Mouse (Mus musculus) C2C12 (cell line): ENCODE data around the gene Tmem219. TPM values are rescaled to one million over a fixed set of nuclear protein-coding genes. Genes with fewer than 3 reads are reported as not detected.

Experiments used
- H3K27me3 ChIP-seq: one replicate; pipeline ENCODE4 v1.6.1; 2011; ENCODE audit not compliant: control insufficient read depth, insufficient read depth, insufficient read length
- H3K36me3 ChIP-seq: one replicate; pipeline ENCODE4 v1.6.1; 2011; ENCODE audit not compliant: control insufficient read depth, insufficient read depth
- H3K4me3 ChIP-seq: one replicate; pipeline ENCODE4 v1.5.1; 2011; ENCODE audit warnings: mild to moderate bottlenecking, control low read depth; ENCODE audit not compliant: poor library complexity, insufficient read depth, severe bottlenecking
- H3K79me2 ChIP-seq: one replicate; pipeline ENCODE4 v1.6.1; 2011; ENCODE audit not compliant: control insufficient read depth, insufficient read depth
- H3K79me3 ChIP-seq: one replicate; pipeline ENCODE4 v1.6.1; 2011; ENCODE audit warnings: low read depth, control low read depth
- H3ac ChIP-seq: one replicate; pipeline ENCODE3; 2011; ENCODE audit warnings: low read depth; ENCODE audit not compliant: control insufficient read depth, insufficient read length
- CEBPB ChIP-seq: IDR thresholded peaks from one replicate; pipeline ENCODE4 v1.6.1; 2011; ENCODE audit warnings: low read depth, mild to moderate bottlenecking, control low read depth, moderate library complexity
- CTCF ChIP-seq: IDR thresholded peaks from one replicate; pipeline ENCODE4 v1.5.1; 2011; ENCODE audit not compliant: control insufficient read depth, insufficient read depth, insufficient read length
- FOSL1 ChIP-seq: IDR thresholded peaks from one replicate; pipeline ENCODE4 v1.8.0; 2011; ENCODE audit warnings: mild to moderate bottlenecking, low read length; ENCODE audit not compliant: poor library complexity, insufficient read depth, severe bottlenecking
- MAX ChIP-seq: IDR thresholded peaks from one replicate; pipeline ENCODE4 v1.6.1; 2011; ENCODE audit warnings: mild to moderate bottlenecking, control low read depth
- MYOD1 ChIP-seq: IDR thresholded peaks from one replicate; pipeline ENCODE4 v1.6.1; 2011; ENCODE audit warnings: low read depth; ENCODE audit not compliant: control insufficient read depth, insufficient read length
- MYOG ChIP-seq: IDR thresholded peaks from one replicate; pipeline ENCODE4 v1.6.1; 2011; ENCODE audit not compliant: control insufficient read depth, insufficient read length; ENCODE audit errors: extremely low read depth
- USF1 ChIP-seq: IDR thresholded peaks from one replicate; pipeline ENCODE4 v1.6.1; 2011; ENCODE audit warnings: low read depth, mild to moderate bottlenecking, control low read depth, moderate library complexity
- polyA plus RNA-seq: library from polyadenylated mRNA; unstranded; fragments of >200 nt; fragmentation: generic; extraction: Trizol; gene quantifications from one replicate; pipeline ENCODE4 v1.2.1, GENCODE M21; 2012; ENCODE audit warnings: missing spikeins

The Tmem219 gene
- polyA plus RNA-seq, 1 experiment = 26.7 TPM

GRCm38 (mm10) chr7:126869780-126870519 lies 52.8 kb downstream of the Tmem219 start:
- no peak for TF ChIP-seq CEBPB
- no peak for TF ChIP-seq CTCF
- Histone ChIP-seq H3ac (no peak overlapping the region), H3K27me3 (no peaks in the 10 kb centered on the region), H3K4me3 (no peak overlapping the region), H3K36me3 (peaks cover 72% of the 10 kb centered on the region), H3K79me3 (no peaks in the 10 kb centered on the region), H3K79me2 (no peaks in the 10 kb centered on the region)

GRCm38 (mm10) chr7:126868003-126868402 lies 54.7 kb downstream of the Tmem219 start:
- H3K36me3 ChIP-seq = peaks cover 63% of the 10 kb centered on the region
- no peak overlapping the region for H3ac ChIP-seq
- H3K79me2 ChIP-seq = peaks cover 7% of the 10 kb centered on the region
- H3K79me3 ChIP-seq = peaks cover 2% of the 10 kb centered on the region
- no peak for TF ChIP-seq USF1
- no peak for TF ChIP-seq CTCF
- no peak for TF ChIP-seq MAX
- TF ChIP-seq MYOG = no peak
- no peak for TF ChIP-seq MYOD1
- TF ChIP-seq CEBPB = no peak
- TF ChIP-seq FOSL1 = no peak
- no peaks in the 10 kb centered on the region for H3K27me3 ChIP-seq
- no peak overlapping the region for H3K4me3 ChIP-seq

- H3K36me3 ChIP-seq = peaks cover 58% of the 10 kb centered on the region
- H3ac ChIP-seq = no peak overlapping the region
- peaks cover 12% of the 10 kb centered on the region for H3K79me2 ChIP-seq
- H3K79me3 ChIP-seq = peaks cover 2% of the 10 kb centered on the region
- H3K4me3 ChIP-seq = no peak overlapping the region
- TF ChIP-seq MYOD1 (no peak), USF1 (no peak), MAX (no peak), MYOG (no peak), CTCF (no peak)
- H3K27me3 ChIP-seq = no peaks in the 10 kb centered on the region
Measured at GRCm38 (mm10) chr7:126867534-126867933, 55.2 kb downstream of the Tmem219 start.

- Histone ChIP-seq H3K27me3 (no peaks in the 10 kb centered on the region), H3K79me2 (peaks cover 43% of the 10 kb centered on the region), H3K36me3 (peaks cover 51% of the 10 kb centered on the region), H3K4me3 (no peak overlapping the region), H3K79me3 (peaks cover 20% of the 10 kb centered on the region), H3ac (peak overlapping the region; percentile 62)
- TF ChIP-seq FOSL1 = no peak
- no peak for TF ChIP-seq MYOD1
- no peak for TF ChIP-seq MAX
- no peak for TF ChIP-seq CTCF
- no peak for TF ChIP-seq CEBPB
- no peak for TF ChIP-seq USF1
- no peak for TF ChIP-seq MYOG
Measured at GRCm38 (mm10) chr7:126863791-126864190, 58.9 kb downstream of the Tmem219 start.

GRCm38 (mm10) chr7:126862147-126862784 lies 60.5 kb downstream of the Tmem219 start, which contains the start of gene Ino80e:
TSS of gene Ino80e (minus strand) at chr7:126862377.
- peak; percentile 70 for TF ChIP-seq MAX
- no peak for TF ChIP-seq USF1
- peak within 1 kb of the TSS; percentile 86 for H3ac ChIP-seq
- H3K36me3 ChIP-seq = peaks cover 52% of the 10 kb centered on the region
- peaks cover 43% of the 10 kb centered on the region for H3K79me2 ChIP-seq
- H3K27me3 ChIP-seq = no peaks in the 10 kb centered on the region
- peak within 1 kb of the TSS; percentile 64 for H3K4me3 ChIP-seq
- H3K79me3 ChIP-seq = peaks cover 23% of the 10 kb centered on the region

GRCm38 (mm10) chr7:126861429-126862130 lies 61.1 kb downstream of the Tmem219 start, which contains the start of gene Hirip3:
TSS of gene Hirip3 (plus strand) at chr7:126861972.
- Histone ChIP-seq H3K27me3 (no peaks in the 10 kb centered on the region), H3K4me3 (peak within 1 kb of the TSS; percentile 64), H3K36me3 (peaks cover 54% of the 10 kb centered on the region), H3K79me2 (peaks cover 43% of the 10 kb centered on the region), H3ac (peak within 1 kb of the TSS; percentile 86), H3K79me3 (peaks cover 23% of the 10 kb centered on the region)
- TF ChIP-seq MAX (peak; percentile 16), CTCF (no peak)
